Mouse (Mus musculus) small intestine, adult 2 months (tissue): ENCODE measurements around the gene Sec14l4.

Source experiments
- CTCF ChIP-seq: fragments of 200-500 bp; IDR thresholded peaks from 2 replicates; pipeline ENCODE4 v1.5.1; 2012; ENCODE audit warnings: low read depth, mild to moderate bottlenecking, control low read depth, inconsistent platforms, low read length, moderate library complexity, mixed read lengths; ENCODE audit not compliant: insufficient replicate concordance, insufficient read length; ENCODE audit errors: extremely low read depth
- POLR2A ChIP-seq: fragments of 200-500 bp; IDR thresholded peaks from 2 replicates; pipeline ENCODE4 v1.6.1; 2012; ENCODE audit warnings: low read depth, mild to moderate bottlenecking, control low read depth, inconsistent platforms, low read length, moderate library complexity

- TF ChIP-seq POLR2A (no peak), CTCF (no peak)
These were observed 55.0 kb downstream of the Sec14l4 start for GRCm38 (mm10) chr11:4086246-4086645.
